Mouse (Mus musculus) ovary, postnatal 10 days (tissue): ENCODE measurements around the gene Cd209a.
A peak's percentile ranks its signal among the peaks of the same experiment; 100 is the strongest.
"Not testable (repeated sequence)": the region's sequence is repeated elsewhere in the genome, so short reads cannot be mapped to it uniquely, and the experiment has no call there.

Experiments
- DNase-seq: peaks from one replicate; pipeline ENCODE4 v3.0.0; 2022; ENCODE audit warnings: low spot score

Cd209a gene

DNA sequence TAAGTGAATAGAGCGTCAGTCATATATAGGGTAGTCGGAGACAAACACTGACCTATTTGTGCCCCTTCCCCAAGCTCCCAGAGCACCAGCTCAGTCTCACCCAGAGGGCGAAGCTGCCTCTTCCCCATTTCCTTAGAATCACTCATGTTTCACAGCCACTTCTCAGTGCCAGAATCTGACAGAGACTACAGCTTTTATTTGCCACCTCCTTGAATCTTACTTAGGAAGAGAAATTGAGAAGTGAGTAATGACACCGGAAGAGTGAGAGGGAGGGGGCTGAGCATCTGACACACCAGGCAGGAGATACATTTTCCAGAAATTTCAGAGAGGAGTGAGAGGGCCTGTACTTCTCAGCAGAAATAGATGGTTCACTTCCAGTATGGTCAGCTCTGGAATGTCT lies at the start of gene Cd209a:
Gene Cd209a, minus strand, starts transcription at position 224 of the 400 bp plus-strand sequence.
- no peak for DNase-seq

DNA sequence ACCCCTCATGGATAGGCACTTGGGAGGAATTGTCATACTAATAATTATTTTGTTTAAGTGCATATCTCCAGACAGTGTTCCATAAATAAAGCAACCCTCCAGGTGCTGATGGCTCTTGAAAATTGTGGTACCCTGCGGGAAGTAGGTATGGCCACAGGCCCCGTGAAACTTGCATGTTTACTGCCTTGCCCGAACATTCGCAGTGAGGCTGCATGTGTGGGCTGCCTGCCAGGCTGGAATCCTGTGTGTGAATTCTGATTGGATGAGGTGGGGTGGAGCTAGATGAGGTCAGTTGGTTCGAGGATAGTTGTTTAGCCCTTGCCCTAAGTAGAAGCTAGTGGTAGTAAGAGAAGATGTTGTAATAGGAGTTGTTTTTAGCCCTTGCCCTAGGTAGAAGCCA lies 19.9 kb upstream of the Cd209a start:
- not testable (repeated sequence) for DNase-seq

DNA sequence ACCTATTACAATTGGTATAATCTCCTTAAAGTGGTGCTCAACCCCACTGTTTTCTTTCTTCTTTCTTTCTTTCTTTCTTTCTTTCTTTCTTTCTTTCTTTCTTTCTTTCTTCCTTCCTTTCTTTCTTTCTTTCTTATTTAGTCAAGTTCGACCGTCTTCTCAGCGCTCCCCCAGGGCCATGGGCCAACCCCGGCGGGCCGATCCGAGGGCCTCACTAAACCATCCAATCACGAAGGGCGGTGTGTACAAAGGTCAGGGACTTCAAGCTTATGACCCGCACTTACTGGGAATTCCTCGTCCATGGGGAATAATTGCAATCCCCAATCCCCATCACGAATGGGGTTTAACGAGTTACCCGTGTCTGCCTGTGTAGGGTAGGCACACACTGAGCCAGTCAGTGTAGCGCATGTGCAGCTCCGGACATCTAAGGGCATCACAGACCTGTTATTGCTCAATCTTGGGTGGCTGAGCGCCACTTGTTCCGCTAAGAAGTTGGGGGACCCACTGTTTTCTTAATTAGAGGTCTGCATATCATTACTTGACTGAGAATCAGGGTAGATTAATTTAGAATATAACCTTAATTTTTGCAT lies 5.6 kb upstream of the Cd209a start:
- DNase-seq = no peak

DNA sequence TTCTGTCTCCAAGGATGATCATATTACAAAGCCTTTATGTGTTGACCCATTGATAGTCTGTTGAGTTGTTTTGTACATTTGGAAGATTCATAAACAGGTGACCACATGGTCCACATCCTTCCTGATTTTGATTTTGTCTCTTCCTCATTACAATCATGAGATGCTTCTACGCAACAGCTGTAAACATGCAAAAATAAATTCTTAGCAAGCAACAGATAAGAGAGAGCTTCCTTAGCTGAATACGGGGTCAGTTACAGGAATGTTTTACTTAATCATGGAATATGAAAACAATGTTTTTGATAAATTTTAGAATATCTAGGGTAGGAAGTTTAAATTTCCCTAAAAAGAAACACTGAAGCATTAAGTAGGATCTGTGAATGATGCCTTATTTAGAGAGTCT lies 11.8 kb downstream of the Cd209a start:
- DNase-seq = no peak

DNA sequence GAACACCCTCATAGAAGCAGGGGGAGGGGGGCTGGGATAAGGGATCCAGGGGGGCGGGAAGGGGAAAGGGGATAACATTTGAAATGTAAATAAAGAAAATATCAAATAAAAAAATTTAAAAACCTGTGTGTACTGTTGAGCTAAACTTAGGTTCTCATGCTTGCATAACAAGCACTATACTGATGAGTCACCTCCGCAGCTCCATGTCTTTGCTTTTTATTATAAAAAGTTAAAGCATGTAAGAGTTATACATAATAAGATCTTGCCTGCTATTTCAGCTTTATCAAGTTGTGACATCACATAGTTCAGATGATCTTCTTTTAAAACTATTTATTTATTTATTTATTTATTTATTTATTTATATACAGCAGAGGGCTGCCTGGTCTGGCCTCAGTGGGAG lies 13.2 kb downstream of the Cd209a start:
- DNase-seq = no peak

DNA sequence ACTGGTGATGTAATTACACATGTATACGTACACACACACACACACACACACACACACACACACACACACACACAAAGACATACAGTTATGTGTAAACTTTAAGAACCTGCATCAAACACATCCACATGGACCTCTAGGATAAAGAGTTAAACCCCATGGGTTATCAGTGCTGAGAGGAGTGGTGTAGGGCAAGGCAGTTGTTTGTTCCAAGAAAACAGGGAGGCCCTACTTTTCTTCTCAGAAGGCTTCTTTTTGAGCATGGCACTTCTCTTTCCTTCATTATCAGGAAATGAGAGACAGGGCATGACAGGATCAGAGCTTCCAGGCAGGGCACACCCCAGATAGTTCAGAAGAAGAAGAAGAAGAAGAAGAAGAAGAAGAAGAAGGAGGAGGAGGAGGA lies 14.7 kb downstream of the Cd209a start:
- no peak for DNase-seq

DNA sequence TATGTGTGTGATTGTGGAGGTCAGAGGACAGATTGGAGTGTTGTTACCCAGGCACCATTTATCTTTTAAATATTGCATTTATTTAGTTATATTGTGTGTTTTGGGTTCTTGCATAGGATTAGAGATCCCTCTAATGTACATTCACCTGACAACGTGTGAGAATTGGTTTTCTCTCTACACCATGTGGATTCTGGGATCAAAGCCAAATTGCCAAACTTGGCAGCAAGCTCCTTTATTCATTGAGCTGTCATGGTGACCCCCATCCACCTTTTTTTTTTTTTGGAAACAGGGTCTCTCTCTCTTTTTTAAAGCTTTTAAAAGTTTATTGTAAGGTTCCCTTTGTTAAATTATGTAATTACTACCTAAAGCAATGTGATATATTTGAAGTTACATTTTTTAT lies 27.7 kb downstream of the Cd209a start:
- DNase-seq = no peak

DNA sequence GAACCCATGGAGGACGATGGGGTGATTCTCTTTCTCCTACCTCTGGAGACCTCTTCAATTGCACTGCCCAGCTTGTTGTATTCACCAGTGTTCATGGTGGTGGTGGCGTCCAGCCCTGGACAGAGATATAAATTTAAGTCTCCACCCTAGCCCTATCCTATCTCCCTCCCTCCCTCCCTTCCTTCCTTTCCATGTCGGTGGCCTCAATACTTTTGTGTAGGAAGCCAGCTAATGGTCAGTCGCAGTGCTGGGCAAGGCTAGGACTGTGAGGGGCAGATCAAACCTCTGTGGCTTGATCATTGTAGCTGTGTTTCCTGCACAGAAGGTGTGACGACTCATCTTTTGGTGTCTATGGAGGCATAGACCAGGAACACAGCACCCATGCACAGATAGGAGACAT lies 28.2 kb downstream of the Cd209a start, which contains the start of gene Clec4g:
Gene Clec4g, minus strand, starts transcription at position 101 of the 400 bp plus-strand sequence.
- DNase-seq = no peak

DNA sequence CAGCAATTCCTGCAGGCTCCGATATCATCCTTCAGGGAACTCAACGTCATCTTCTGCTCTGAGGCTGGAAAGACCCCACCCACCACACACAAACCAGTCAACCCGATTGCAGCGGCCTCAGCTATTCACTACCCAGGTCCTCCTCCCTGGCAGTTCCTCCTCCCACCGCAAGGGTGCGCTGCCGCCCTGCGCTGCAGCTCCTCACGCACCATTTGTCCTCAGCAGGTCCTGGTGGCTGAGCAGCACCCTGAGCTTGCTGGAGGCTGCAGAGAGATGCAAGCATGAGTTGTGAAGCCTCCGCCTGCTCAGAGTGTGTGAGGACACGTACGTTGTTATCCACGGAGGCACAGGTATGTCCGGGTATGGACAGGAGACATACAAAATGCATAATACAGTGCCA lies 30.2 kb downstream of the Cd209a start:
- peak; percentile 13 for DNase-seq

DNA sequence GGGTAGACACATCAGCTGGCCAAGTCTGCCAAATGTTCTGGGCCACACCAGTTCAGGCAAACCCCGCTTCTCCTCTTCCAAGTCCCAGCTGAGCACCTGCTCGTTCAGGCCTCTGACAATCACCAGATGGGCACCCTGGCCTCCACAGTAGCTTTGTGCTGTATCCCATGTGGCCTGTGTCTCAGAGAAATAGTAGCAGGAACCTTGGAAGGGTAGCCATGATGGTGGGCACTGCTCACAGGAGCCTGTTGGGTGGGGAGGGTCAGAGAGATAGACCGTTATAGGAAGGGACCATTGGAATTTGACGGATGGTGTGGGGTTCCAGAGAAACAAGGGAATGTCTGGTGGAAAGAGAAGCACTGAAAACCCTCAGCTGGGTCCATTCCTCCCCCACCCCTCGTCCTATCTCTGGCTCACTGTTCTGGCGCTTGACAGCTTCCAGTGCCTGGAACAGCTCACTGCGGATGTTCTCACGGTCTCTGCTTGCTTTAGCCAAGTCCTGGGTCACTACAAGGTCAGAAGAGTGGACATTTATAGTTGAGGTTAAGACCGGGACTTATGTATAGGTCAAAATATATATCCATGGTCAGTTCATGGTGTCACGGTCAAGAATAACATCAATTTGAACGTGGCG lies 31.3 kb downstream of the Cd209a start:
- no peak for DNase-seq

DNA sequence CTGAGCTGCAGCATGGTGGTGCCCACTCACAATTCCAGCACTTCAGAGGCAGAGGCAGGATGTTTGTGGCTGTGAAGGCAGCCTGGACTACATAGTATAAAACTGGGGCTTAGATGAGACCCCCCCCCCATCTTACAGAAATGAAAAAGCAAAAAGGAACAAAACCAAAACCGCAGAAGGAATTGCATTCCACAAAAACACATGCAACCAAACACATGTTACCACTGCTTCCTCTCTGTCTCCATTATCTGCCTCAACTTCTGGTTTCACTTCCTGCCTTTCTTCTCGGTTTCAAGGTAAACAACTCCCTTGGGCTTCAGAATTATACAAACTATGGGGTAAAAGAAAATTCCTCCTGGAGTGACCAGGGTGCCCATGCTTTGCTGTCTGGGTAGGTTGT lies 37.1 kb downstream of the Cd209a start:
- no peak for DNase-seq

DNA sequence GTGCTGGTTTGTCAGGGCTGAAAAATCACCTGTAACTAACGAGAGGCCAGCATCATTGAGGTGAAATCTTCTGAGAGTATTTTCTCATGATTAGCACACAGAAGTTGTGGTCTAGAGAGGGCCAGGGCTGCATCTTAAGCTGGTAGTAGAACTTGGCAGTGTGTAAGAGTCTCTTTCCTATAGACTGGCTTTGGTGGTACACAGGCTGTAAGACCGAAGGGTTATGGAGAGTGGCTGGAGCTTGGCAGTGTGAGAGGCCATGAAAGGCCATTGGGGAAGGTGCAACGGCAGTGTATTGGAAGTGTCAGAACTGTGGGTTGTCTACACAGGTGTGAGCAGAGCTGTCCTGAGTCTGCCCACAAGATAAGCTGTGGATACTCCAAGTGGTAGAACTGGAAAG lies 38.5 kb downstream of the Cd209a start:
- no peak for DNase-seq

DNA sequence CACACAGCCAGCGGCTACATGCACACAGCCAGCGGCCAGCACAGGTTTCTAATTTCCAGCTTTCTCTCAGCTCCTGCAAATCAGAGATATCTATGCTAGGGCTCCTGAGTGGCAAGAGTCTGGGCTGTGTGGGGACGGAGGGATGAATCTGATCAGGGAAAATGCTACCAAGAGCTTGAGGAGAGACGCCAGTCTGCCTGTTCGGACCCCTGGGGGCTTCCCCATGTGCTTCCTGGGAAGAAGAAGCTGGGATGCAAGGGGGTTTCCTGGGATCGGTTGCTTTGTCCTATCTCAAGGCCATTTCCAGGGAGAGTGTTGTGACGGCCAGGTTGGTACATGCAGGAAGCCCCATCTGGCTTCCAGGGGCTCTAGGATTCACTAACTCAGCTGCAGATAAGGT lies 41.2 kb downstream of the Cd209a start:
- no peak for DNase-seq

DNA sequence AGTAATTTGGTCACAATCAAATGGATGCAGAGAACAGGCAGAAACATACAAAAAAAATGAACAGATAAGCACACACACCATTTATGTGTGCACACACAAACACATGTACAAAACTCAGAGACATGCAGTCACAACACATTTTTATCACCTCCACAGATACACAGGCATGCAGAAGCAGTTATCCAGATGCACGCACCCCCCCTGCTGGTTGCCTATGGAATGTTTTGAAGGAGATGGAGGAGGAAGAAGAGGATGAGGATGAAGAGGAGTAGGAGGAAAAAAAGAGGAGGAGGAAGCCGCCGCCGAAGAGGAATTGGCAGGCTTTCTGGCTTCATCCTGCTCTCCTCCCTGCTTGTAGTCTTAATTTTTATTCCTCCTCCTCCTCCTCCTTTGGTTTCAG lies 43.1 kb downstream of the Cd209a start:
- no peak for DNase-seq

DNA sequence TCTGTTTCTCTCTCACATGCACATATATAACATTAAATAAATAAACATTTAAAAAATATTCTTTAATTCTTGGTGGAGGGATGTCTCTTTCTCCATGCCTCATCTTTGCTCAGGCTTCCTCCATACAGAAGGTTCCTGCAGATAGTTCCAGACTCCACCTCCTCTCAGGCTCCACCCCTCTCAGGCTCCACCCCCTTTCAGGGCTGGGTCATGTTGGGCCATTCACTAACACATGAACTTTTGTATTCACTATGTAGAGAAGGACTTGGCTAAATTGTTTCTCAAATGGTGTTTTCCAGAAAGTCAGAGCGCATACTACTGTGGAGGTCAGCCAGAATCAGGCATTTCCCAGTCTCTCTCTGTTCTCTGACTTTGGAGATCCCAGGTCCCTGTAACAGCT lies 47.3 kb downstream of the Cd209a start:
- DNase-seq = no peak

DNA sequence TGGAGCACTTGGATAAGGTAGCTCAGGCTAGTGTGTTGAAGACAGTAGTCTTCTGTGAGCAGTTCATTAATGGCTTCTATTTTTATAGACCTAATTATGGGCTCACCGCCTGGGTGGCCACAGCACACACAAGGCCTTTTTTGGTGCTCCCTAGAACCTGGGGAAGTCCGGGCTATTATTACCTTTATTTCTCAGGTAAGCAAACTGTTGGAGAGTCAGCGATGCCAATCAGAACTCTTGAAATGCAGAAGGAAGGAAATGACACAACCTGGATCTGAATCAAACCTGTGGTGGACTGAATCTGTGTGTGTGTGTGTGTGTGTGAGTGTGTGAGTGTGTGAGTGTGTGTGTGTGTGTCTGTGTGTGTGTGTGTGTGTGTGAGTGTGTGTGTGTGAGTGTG lies 54.7 kb downstream of the Cd209a start, which contains the start of gene Fcer2a:
Gene Fcer2a, minus strand, starts transcription at position 55 of the 400 bp plus-strand sequence.
- no peak for DNase-seq
